Mouse (Mus musculus) ES-E14 (cell line): ENCODE results near the gene Ybx3.

Experiments
- HCFC1 ChIP-seq: IDR thresholded peaks from 2 replicates; pipeline ENCODE4 v1.6.1; 2012; ENCODE audit warnings: low read length, inconsistent platforms, borderline replicate concordance; ENCODE audit not compliant: insufficient read depth
- MAFK ChIP-seq: IDR thresholded peaks from 2 replicates; pipeline ENCODE4 v1.6.1; 2014; ENCODE audit warnings: mild to moderate bottlenecking, low read depth, low read length, inconsistent platforms; ENCODE audit not compliant: insufficient read depth
- ZC3H11A ChIP-seq: IDR thresholded peaks from 2 replicates; pipeline ENCODE4 v1.6.1; 2012; ENCODE audit warnings: low read depth, mild to moderate bottlenecking, inconsistent platforms, low read length, borderline replicate concordance
- ZNF384 ChIP-seq: IDR thresholded peaks from 2 replicates; pipeline ENCODE4 v1.6.1; 2012; ENCODE audit warnings: low read depth, low read length, inconsistent platforms

DNA sequence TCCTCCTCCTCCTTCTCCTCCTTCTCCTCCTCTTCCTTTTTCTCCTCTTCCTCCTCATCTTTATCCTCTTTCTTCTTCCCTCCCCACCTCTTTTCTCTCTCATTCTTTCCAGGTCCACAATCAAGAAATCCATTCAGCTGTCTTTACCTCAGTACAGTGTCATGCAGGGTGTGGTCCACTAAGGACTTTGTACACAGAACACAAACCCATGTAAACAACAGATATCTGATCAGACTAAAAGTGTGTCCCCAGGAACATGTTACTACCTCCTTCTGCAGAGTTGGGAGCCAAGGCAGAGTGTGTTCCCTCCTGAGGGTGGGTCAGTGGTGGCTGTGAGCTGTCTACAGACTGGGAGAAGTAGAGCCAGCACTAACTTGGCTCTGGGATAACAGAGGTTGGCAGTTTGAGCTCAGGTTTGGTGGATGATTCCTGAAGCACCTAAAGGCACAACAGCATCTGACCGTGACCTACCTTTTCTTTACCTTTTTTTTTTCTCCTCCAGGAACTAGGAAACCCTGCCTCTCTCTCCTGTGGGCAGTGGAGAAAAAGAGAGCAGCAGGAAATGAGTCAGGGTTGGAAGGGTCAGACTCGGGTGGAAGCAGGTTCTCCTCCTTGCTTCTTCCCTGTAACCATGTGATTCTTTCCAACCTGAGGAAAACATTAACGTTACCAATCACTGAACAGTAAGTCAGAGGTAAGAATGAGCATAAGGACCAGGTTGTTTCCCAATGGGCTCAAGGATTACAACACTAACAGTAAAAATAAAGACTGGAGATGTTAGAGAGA lies 66.2 kb downstream of the Ybx3 start:
- TF ChIP-seq HCFC1 (no peak), ZC3H11A (no peak), MAFK (no peak), ZNF384 (no peak)
